Mouse (Mus musculus) ES-Bruce4 (cell line): ENCODE data around the gene Pbx1.

Experiments
- CTCF ChIP-seq: IDR thresholded peaks from one replicate; pipeline ENCODE4 v1.8.1; 2011; ENCODE audit warnings: low read depth, low read length
- EP300 ChIP-seq: IDR thresholded peaks from 2 replicates; pipeline ENCODE4 v1.6.1; 2011; ENCODE audit warnings: low read depth, low read length; ENCODE audit not compliant: insufficient read depth
- POLR2A ChIP-seq: IDR thresholded peaks from one replicate; pipeline ENCODE4 v1.8.1; 2011; ENCODE audit warnings: low read length; ENCODE audit not compliant: insufficient read depth

GRCm38 (mm10) chr1:168079394-168079767, 352.7 kb downstream of the Pbx1 start:
- TF ChIP-seq CTCF (no peak), EP300 (no peak), POLR2A (no peak)
